ENCODE assay signal across 18 mouse cellular contexts in genomic region chr11:55066921-55067320, GRCm38 (mm10). TPM values are rescaled to one million over a fixed set of nuclear protein-coding genes. Genes with fewer than 3 reads are reported as not detected.
DNase-seq lines count a peak whose midpoint lies in the region; TF ChIP-seq lines count a peak whose summit lies in the region.
"Had no signal": no experiment of that assay in that cellular context is flagged by ENCODE, and none has a peak within 500 bp of the region (broad histone marks: within the 10 kb centered on the region; RNA-seq: fewer than 3 reads in every experiment).

No protein-coding gene starts in this region.

- WGBS in hindbrain, embryonic 10.5 days = 69% methylated on average over 4 of the region's 4 CpGs

- no peak for TF ChIP-seq CTCF in MEL (IDR thresholded peaks at IDR 0.05 in 2 of 3, conservative IDR thresholded peaks at IDR 0.05 in 1 of 3; ENCODE audit: control insufficient read depth in 1 of 3, insufficient read depth in 1 of 3, low read depth in 2 of 3, low read length in 3 of 3, poor library complexity in 1 of 3, severe bottlenecking in 1 of 3)

- peaks cover 2 to 6% of the 10 kb centered on the region in 2 experiments; a peak in 3 of 4 replicates for H3K27me3 ChIP-seq in MEL (ENCODE audit: control insufficient read depth in 1 of 2, insufficient read depth in 2 of 2, low read length in 2 of 2)
- H3K27me3 ChIP-seq in hindbrain, embryonic 10.5 days (ENCODE audit: insufficient read depth, poor library complexity, severe bottlenecking) = no peaks in the 10 kb centered on the region
- H3K27me3 ChIP-seq: CH12.LX; embryonic facial prominence, embryonic 13.5 days; forebrain, embryonic 12.5 days; heart, embryonic 12.5 days; hindbrain, embryonic 15.5 days; intestine, embryonic 15.5 days had no signal

- H3K4me3 ChIP-seq in MEL (ENCODE audit: control insufficient read depth in 1 of 2, insufficient read depth in 1 of 2, low read depth in 2 of 2, low read length in 2 of 2) = no peak overlapping the region
- no peak overlapping the region for H3K4me3 ChIP-seq in hindbrain, embryonic 10.5 days
- H3K4me3 ChIP-seq: embryonic facial prominence, embryonic 13.5 days; forebrain, embryonic 12.5 days; heart, embryonic 12.5 days; hindbrain, embryonic 15.5 days; intestine, embryonic 15.5 days had no signal

- no peak for TF ChIP-seq POLR2A in MEL (IDR thresholded peaks at IDR 0.05; ENCODE audit: control insufficient read depth in 1 of 2, insufficient read depth in 1 of 2, low read depth in 1 of 2, low read length in 2 of 2, poor library complexity in 1 of 2)

- no peaks in the 10 kb centered on the region for H3K4me1 ChIP-seq in MEL (ENCODE audit: control insufficient read depth in 1 of 2, insufficient read depth in 2 of 2, low read length in 2 of 2)
- peaks cover 11% of the 10 kb centered on the region for H3K4me1 ChIP-seq in hindbrain, embryonic 10.5 days (replicated peaks)
- H3K4me1 ChIP-seq: embryonic facial prominence, embryonic 13.5 days; hindbrain, embryonic 15.5 days had no signal

- no peak for TF ChIP-seq EP300 in MEL (IDR thresholded peaks at IDR 0.05; ENCODE audit: low read depth in 1 of 2, low read length in 2 of 2)

- DNase-seq in CD4-positive helper T cell, adult 2 months (ENCODE audit: low read depth, low spot score) = peak; percentile 70
- peak; percentile 20 for DNase-seq in MEL (ENCODE audit: low read depth, low spot score)
- DNase-seq in induced T-regulatory cell, adult 2 months (ENCODE audit: low read depth) = peak; percentile 70
- DNase-seq in hindbrain, embryonic 10.5 days (ENCODE audit: low spot score) = no peak
- no peak for DNase-seq in ovary, postnatal 14 days (ENCODE audit: low spot score)
- no peak for DNase-seq in ovary, postnatal 10 days (ENCODE audit: low spot score)
- DNase-seq: adrenal gland, adult 2 months; adrenal gland, postnatal 25 days; cerebellum, adult 18-20 months; cerebellum, adult 9-11 months; cerebellum, postnatal 36 days; gastrocnemius, postnatal 14 days had no signal

- no peak overlapping the region for H3K9ac ChIP-seq in MEL (ENCODE audit: control insufficient read depth, low read depth, low read length, poor library complexity, severe bottlenecking)
- H3K9ac ChIP-seq: embryonic facial prominence, embryonic 13.5 days; forebrain, embryonic 12.5 days; heart, embryonic 12.5 days; hindbrain, embryonic 15.5 days; intestine, embryonic 15.5 days had no signal

- H3K36me3 ChIP-seq in MEL (ENCODE audit: control insufficient read depth in 1 of 2, insufficient read depth in 2 of 2, low read length in 2 of 2) = no peaks in the 10 kb centered on the region
- H3K36me3 ChIP-seq in hindbrain, embryonic 10.5 days = no peaks in the 10 kb centered on the region
- H3K36me3 ChIP-seq: embryonic facial prominence, embryonic 13.5 days; forebrain, embryonic 12.5 days; heart, embryonic 12.5 days; hindbrain, embryonic 15.5 days; intestine, embryonic 15.5 days had no signal

- H3K79me2 ChIP-seq in MEL (ENCODE audit: control insufficient read depth, insufficient read depth, low read length, poor library complexity) = no peaks in the 10 kb centered on the region

- H3K27ac ChIP-seq in MEL (ENCODE audit: control insufficient read depth, low read depth, low read length) = no peak overlapping the region
- H3K27ac ChIP-seq in hindbrain, embryonic 10.5 days = no peak overlapping the region
- H3K27ac ChIP-seq: embryonic facial prominence, embryonic 13.5 days; forebrain, embryonic 12.5 days; hindbrain, embryonic 15.5 days; intestine, embryonic 15.5 days had no signal

- H3K9me3 ChIP-seq in MEL (replicated peaks; ENCODE audit: insufficient read depth, low read length) = no peaks in the 10 kb centered on the region
- H3K9me3 ChIP-seq in hindbrain, embryonic 10.5 days = no peaks in the 10 kb centered on the region
- H3K9me3 ChIP-seq: embryonic facial prominence, embryonic 13.5 days; forebrain, embryonic 12.5 days; heart, embryonic 12.5 days; hindbrain, embryonic 15.5 days; intestine, embryonic 15.5 days had no signal

- TF ChIP-seq RAD21 in MEL (IDR thresholded peaks at IDR 0.05; ENCODE audit: low read depth, low read length) = no peak

TF ChIP-seq in MEL, 35 proteins besides CTCF, POLR2A, EP300 and RAD21:
- TF ChIP-seq MYB (IDR thresholded peaks at IDR 0.05; ENCODE audit: low read depth, low read length) (no peak), MYC (IDR thresholded peaks at IDR 0.05; ENCODE audit: low read depth, low read length) (no peak), NRF1 (IDR thresholded peaks at IDR 0.05; ENCODE audit: insufficient read depth, low read depth, low read length, poor library complexity, severe bottlenecking) (no peak), ELF1 (IDR thresholded peaks at IDR 0.05; ENCODE audit: low read depth, low read length) (no peak), TCF12 (IDR thresholded peaks at IDR 0.05; ENCODE audit: low read depth, low read length) (no peak), KAT2A (conservative IDR thresholded peaks at IDR 0.05; ENCODE audit: low read depth, low read length) (no peak), POLR2AphosphoS2 (IDR thresholded peaks at IDR 0.05; ENCODE audit: low read length) (no peak), MXI1 (IDR thresholded peaks at IDR 0.05; ENCODE audit: low read depth, low read length) (no peak), CHD1 (IDR thresholded peaks at IDR 0.05; ENCODE audit: low read depth, low read length) (no peak), MAZ (IDR thresholded peaks at IDR 0.05; ENCODE audit: low read depth, low read length) (no peak), E2F4 (IDR thresholded peaks at IDR 0.05; ENCODE audit: borderline replicate concordance, low read depth, low read length) (no peak), HCFC1 (IDR thresholded peaks at IDR 0.05; ENCODE audit: low read depth, low read length) (no peak), ZMIZ1 (IDR thresholded peaks at IDR 0.05; ENCODE audit: low read depth, low read length) (no peak)

RNA-seq across cellular contexts. Expression of gene Ccdc69, which starts 11.0 kb away (rescaled TPM):
- total RNA-seq in MEL (2012; rRNA removed) = 0.31 and 0.72 TPM in 2 replicates
- polyA plus RNA-seq in MEL (2012; ENCODE audit: insufficient read depth in 1 of 2, insufficient read length in 2 of 2, low read depth in 1 of 2, low replicate concordance in 2 of 2, missing spikeins in 1 of 2) = under 1 TPM in 1 of 2 experiments, not detected in 1; 0.42 TPM
- polyA plus RNA-seq in hindbrain, embryonic 10.5 days (2016; fragmentation: Nextera tagmentation; extraction: Ambion mirVana) = 0.25 and 0.56 TPM in 2 replicates

RNA-seq across cellular contexts. Expression of gene Gm2a, which starts 31.0 kb away (rescaled TPM):
- 0.19 and 0.42 TPM in 2 replicates for total RNA-seq in MEL (2012; rRNA removed)
- polyA plus RNA-seq in MEL (2012; ENCODE audit: insufficient read depth in 1 of 2, insufficient read length in 2 of 2, low read depth in 1 of 2, low replicate concordance in 2 of 2, missing spikeins in 1 of 2) = under 1 TPM in 1 of 2 experiments, not detected in 1; 0.52 TPM
- polyA plus RNA-seq in hindbrain, embryonic 10.5 days (2016; fragmentation: Nextera tagmentation; extraction: Ambion mirVana) = 10.7 and 13.0 TPM in 2 replicates

RNA-seq across cellular contexts. Expression of gene Anxa6, which starts 33.7 kb away (rescaled TPM):
- total RNA-seq in MEL (2012; rRNA removed) = 47.0 and 49.0 TPM in 2 replicates
- 10 to 100 TPM in 1 of 2 experiments, not detected in 1; 49.4 TPM for polyA plus RNA-seq in MEL (2012; ENCODE audit: insufficient read depth in 1 of 2, insufficient read length in 2 of 2, low read depth in 1 of 2, low replicate concordance in 2 of 2, missing spikeins in 1 of 2)
- 61.0 and 68.8 TPM in 2 replicates for polyA plus RNA-seq in hindbrain, embryonic 10.5 days (2016; fragmentation: Nextera tagmentation; extraction: Ambion mirVana)

Comparison
In these comparisons a context has a peak if more than half of its experiments do, and no peak if none do; other contexts are left out.
1. DNase-seq: peak in CD4-positive helper T cell, adult 2 months (single experiment), MEL (single experiment) and induced T-regulatory cell, adult 2 months (single experiment); none in hindbrain, embryonic 10.5 days (single experiment), ovary, postnatal 14 days (single experiment) and ovary, postnatal 10 days (single experiment).